Mouse (Mus musculus): ENCODE measurements around the gene Prkar1b. TPM values are rescaled to one million over a fixed set of nuclear protein-coding genes. Genes with fewer than 3 reads are reported as not detected.

Prkar1b gene
- polyA plus RNA-seq, 1 experiment from 2014 or later: 28.8 TPM

- Histone ChIP-seq H3K4me3 (peak within 1 kb of the TSS; percentile 73), H3K9me3 (peaks cover 16% of the 10 kb centered on the region), H3K27ac (peak within 1 kb of the TSS; percentile 87), H3K36me3 (no peaks in the 10 kb centered on the region), H3K4me1 (replicated peaks) (peaks cover 67% of the 10 kb centered on the region), H3K27me3 (ENCODE audit: insufficient read depth, poor library complexity, severe bottlenecking) (peaks cover 87% of the 10 kb centered on the region)
- peak; percentile 78 for DNase-seq (ENCODE audit: low spot score)
- under 1% methylated on average over 48 of the region's 48 CpGs for WGBS
These were observed 152.5 kb downstream of the Prkar1b start, which contains the start of gene Pdgfa for GRCm38 (mm10) chr5:138997171-138997788. Gene Pdgfa (minus strand): TSS chr5:138997370.

DNA sequence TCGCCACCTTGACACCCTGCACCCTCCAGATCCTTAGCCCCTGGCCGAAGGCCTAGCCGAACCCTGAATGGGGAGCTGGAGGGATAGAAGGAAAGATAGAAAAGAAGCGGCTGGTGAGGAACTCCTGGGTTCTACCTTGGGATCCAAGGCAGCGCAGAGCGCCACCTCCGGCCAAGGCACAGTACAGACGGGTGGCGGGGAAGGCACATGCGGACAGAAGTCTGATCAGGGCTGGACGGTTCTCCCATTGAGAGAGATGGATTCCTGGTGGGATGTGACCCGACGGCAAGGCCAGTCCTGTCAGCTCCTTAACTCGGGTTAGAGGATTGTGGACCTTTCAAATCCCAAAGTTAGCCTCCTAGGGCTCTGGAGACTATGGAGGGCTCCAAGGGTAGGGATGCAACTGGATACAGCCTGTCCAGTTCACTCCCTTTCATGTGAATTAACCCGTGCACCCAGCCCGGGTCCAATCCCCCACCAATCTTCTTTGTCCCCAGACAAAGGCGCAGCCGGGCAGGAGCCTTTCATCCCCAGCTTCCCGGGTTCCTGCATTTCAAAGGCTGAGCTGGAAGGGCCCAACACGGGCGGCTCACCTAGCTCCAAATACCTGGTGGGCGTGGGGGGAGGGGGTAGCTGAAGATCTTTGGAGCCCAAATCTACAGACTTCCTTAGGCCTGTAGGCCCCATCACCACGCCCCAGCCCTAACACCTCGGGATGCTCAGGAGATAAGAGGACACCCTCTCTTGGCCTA, 153.3 kb downstream of the Prkar1b start:
- peak overlapping the region; percentile 87 for H3K27ac ChIP-seq
- 2% methylated on average over 24 of the region's 24 CpGs for WGBS
- peak; percentile 58 for DNase-seq (ENCODE audit: low spot score)
- H3K4me1 ChIP-seq (replicated peaks): peaks cover 74% of the 10 kb centered on the region
- no peaks in the 10 kb centered on the region for H3K36me3 ChIP-seq
- H3K9me3 ChIP-seq: peaks cover 8% of the 10 kb centered on the region; the same call in 1 of the 2 replicates
- H3K4me3 ChIP-seq: peak overlapping the region; percentile 73
- peaks cover 95% of the 10 kb centered on the region for H3K27me3 ChIP-seq (ENCODE audit: insufficient read depth, poor library complexity, severe bottlenecking)

DNA sequence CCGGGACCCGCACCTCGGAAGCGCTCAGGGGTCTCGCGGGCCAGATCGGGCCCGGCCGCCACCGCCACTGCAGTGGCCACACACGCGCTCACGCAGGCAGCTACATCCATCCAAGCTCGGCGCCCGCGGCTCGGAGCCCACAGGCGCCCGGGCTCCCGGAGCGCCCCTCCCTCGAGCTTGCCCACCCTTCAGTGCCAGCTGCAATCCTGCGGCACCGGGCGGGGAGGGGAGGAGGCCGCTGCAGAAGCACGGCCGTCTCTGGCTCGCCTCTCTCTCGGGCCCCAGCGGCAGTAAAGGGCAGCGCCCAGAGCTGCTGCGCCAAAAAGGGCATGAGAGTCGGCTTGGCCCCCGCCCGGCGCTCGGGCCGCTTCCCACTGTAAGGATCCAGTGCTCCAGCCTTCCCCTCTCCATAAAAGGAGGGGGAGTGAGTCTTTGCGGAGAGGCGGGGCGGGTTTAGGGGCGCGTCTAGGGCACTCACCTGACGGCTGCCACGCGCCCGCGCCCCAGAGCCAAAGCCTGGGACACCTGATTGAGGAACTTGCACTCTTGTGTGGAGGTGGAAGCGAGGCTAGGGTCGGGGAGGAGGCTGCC, 154.0 kb downstream of the Prkar1b start:
- 0 out of 2 replicates have a peak, but pooled peaks cover 7% of the 10 kb centered on the region for H3K9me3 ChIP-seq
- peaks cover 81% of the 10 kb centered on the region for H3K4me1 ChIP-seq (replicated peaks)
- peak overlapping the region; percentile 87 for H3K27ac ChIP-seq
- H3K4me3 ChIP-seq: peak overlapping the region; percentile 73
- under 1% methylated on average over 47 of the region's 52 CpGs for WGBS
- peak; percentile 75 for DNase-seq (ENCODE audit: low spot score)
- H3K27me3 ChIP-seq (ENCODE audit: insufficient read depth, poor library complexity, severe bottlenecking): peaks cover 98% of the 10 kb centered on the region
- H3K36me3 ChIP-seq: no peaks in the 10 kb centered on the region

GRCm38 (mm10) chr5:138994786-138995720, 154.7 kb downstream of the Prkar1b start:
- Histone ChIP-seq H3K36me3 (no peaks in the 10 kb centered on the region), H3K4me1 (replicated peaks) (peaks cover 84% of the 10 kb centered on the region), H3K4me3 (peak overlapping the region; percentile 73), H3K27ac (peak overlapping the region; percentile 87), H3K9me3 (no peaks in the 10 kb centered on the region), H3K27me3 (ENCODE audit: insufficient read depth, poor library complexity, severe bottlenecking) (peaks cover 98% of the 10 kb centered on the region)
- peak; percentile 78 for DNase-seq (ENCODE audit: low spot score)
- WGBS: under 1% methylated on average over 127 of the region's 127 CpGs

- H3K27me3 ChIP-seq (ENCODE audit: insufficient read depth, poor library complexity, severe bottlenecking): peaks cover 92% of the 10 kb centered on the region
These were observed 155.6 kb downstream of the Prkar1b start for GRCm38 (mm10) chr5:138994108-138994785.

GRCm38 (mm10) chr5:138993371-138994107, 156.3 kb downstream of the Prkar1b start:
- Histone ChIP-seq H3K4me1 (replicated peaks) (peaks cover 89% of the 10 kb centered on the region), H3K36me3 (no peaks in the 10 kb centered on the region), H3K9me3 (no peaks in the 10 kb centered on the region), H3K27me3 (ENCODE audit: insufficient read depth, poor library complexity, severe bottlenecking) (peaks cover 91% of the 10 kb centered on the region), H3K27ac (peak overlapping the region; percentile 87), H3K4me3 (peak overlapping the region; percentile 73)
- DNase-seq (ENCODE audit: low spot score): peak; percentile 51
- under 1% methylated on average over 40 of the region's 40 CpGs for WGBS

More at GRCm38 (mm10) chr5:138994108-138994785, 155.6 kb downstream of the Prkar1b start:
- DNase-seq (ENCODE audit: low spot score): no peak
- H3K4me1 ChIP-seq (replicated peaks): peaks cover 88% of the 10 kb centered on the region
- H3K36me3 ChIP-seq: no peaks in the 10 kb centered on the region
- peak overlapping the region; percentile 73 for H3K4me3 ChIP-seq
- under 1% methylated on average over 48 of the region's 48 CpGs for WGBS
- peak overlapping the region; percentile 87 for H3K27ac ChIP-seq
- H3K9me3 ChIP-seq: no peaks in the 10 kb centered on the region

DNA sequence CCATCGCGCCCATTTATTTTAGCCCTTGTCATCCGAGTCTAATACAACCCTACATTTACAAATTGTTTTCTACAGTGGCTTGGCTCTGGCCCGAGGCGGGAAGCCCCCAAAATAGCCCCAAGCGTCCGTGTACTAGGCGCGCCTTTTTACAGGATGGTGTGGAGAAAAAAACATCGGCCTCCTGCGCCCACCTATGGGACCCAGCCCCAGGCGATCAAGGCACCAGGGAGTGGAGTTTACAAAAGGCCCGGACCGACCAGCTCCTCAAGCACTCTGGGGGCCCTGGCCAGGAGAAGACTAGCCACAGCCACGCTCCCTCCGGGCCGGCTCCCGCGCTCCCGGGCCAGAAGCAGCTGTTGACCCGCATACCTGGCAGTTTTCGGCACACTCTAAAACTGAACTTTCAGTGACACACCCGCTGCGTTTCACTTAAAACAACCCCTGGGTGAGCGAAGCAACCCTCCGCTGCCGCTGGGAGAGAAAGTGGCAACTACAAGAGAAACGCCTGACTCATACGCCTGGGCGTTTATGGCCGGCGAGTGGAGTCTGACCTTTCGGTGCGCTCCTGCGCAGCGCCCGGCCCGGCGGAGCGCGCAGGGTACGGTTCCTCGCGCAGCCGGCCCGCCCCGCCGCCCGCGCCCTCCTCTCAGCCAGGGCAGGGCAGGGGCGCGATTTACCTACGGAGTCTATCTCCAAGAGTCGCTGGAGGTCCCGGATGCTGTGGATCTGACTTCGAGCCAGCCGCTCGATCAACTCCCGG, 157.0 kb downstream of the Prkar1b start:
- DNase-seq (ENCODE audit: low spot score): peak; percentile 55
- Histone ChIP-seq H3K36me3 (no peaks in the 10 kb centered on the region), H3K4me3 (peak overlapping the region; percentile 73), H3K27ac (no peak overlapping the region; the same call in 1 of the 2 replicates), H3K4me1 (replicated peaks) (peaks cover 88% of the 10 kb centered on the region), H3K9me3 (no peaks in the 10 kb centered on the region), H3K27me3 (ENCODE audit: insufficient read depth, poor library complexity, severe bottlenecking) (peaks cover 90% of the 10 kb centered on the region)
- WGBS: 1% methylated on average over 59 of the region's 59 CpGs

GRCm38 (mm10) chr5:138991734-138992133, 158.1 kb downstream of the Prkar1b start:
- Histone ChIP-seq H3K4me3 (no peak overlapping the region), H3K9me3 (no peaks in the 10 kb centered on the region), H3K27me3 (ENCODE audit: insufficient read depth, poor library complexity, severe bottlenecking) (peaks cover 80% of the 10 kb centered on the region), H3K4me1 (replicated peaks) (peaks cover 78% of the 10 kb centered on the region), H3K27ac (no peak overlapping the region), H3K36me3 (peaks cover 5% of the 10 kb centered on the region; the same call in 1 of the 2 replicates)
- DNase-seq (ENCODE audit: low spot score): no peak
- 10% methylated on average over 4 of the region's 4 CpGs for WGBS

DNA sequence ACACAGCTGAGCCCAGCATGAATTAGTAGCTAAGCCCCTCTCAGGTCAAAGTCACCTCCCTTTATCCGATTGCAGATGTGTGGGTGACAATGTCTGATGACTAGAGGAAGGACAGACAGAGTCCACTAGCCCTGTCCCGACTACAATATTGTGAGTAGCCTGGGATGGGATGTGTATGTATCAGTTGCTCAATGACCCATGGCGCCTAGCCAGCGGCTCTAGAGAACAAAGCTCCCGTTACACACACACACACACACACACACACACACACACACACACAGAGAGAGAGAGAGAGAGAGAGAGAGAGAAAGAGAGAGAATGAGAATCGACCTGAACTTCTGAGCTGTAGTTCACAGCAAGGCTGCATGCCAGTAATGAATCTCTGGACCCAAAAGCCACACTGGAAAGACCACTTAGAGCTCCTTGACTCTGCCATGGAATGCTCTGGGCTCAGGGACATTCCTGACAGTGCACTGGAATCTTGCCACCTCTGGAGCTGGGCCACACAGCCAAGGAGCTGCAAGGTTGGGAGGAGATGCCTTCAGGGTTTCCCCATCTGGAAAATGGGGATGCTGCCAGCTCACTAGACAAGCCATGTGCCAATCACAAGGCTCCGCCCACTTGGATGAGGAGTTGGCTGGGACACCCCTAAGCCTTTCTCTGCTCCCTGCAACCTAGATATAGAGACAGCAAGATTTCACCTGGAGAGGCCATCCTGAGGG, 159.0 kb downstream of the Prkar1b start:
- H3K27ac ChIP-seq: no peak overlapping the region
- H3K4me1 ChIP-seq (replicated peaks): peaks cover 68% of the 10 kb centered on the region
- H3K36me3 ChIP-seq: peaks cover 8% of the 10 kb centered on the region
- DNase-seq (ENCODE audit: low spot score): no peak
- H3K9me3 ChIP-seq: no peaks in the 10 kb centered on the region
- peaks cover 70% of the 10 kb centered on the region for H3K27me3 ChIP-seq (ENCODE audit: insufficient read depth, poor library complexity, severe bottlenecking)
- no peak overlapping the region for H3K4me3 ChIP-seq
- WGBS: 75% methylated on average over 7 of the region's 7 CpGs

- Histone ChIP-seq H3K27ac (no peak overlapping the region), H3K9me3 (no peaks in the 10 kb centered on the region), H3K27me3 (ENCODE audit: insufficient read depth, poor library complexity, severe bottlenecking) (peaks cover 60% of the 10 kb centered on the region), H3K36me3 (peaks cover 15% of the 10 kb centered on the region), H3K4me3 (no peak overlapping the region), H3K4me1 (replicated peaks) (peaks cover 58% of the 10 kb centered on the region)
- no peak for DNase-seq (ENCODE audit: low spot score)
- WGBS: 61% methylated on average over 6 of the region's 6 CpGs
These were observed 160.2 kb downstream of the Prkar1b start for GRCm38 (mm10) chr5:138989567-138989966.

Data from hindbrain, embryonic 10.5 days (tissue).